Mouse (Mus musculus) 3134 (cell line): Measurements from ENCODE around the gene Sytl5.

Source experiments
- DNase-seq: peaks from one replicate; pipeline ENCODE4 v3.0.0-alpha.2; 2011; ENCODE audit warnings: low spot score; ENCODE audit not compliant: insufficient read length; ENCODE audit errors: extremely low read depth

Sytl5 gene

GRCm38 (mm10) chrX:9885322-9885721 is at the start of gene Sytl5:
Gene Sytl5, plus strand, starts transcription at chrX:9885622.
- no peak for DNase-seq

GRCm38 (mm10) chrX:9846628-9847027 is 38.8 kb upstream of the Sytl5 start, which contains the start of gene Hypm:
Gene Hypm, plus strand, starts transcription at chrX:9846928.
- DNase-seq: no peak

- no peak for DNase-seq
Observed at GRCm38 (mm10) chrX:9849403-9849802, 36.0 kb upstream of the Sytl5 start, which contains the start of gene H2al3. Gene H2al3, plus strand, starts transcription at chrX:9849703.

GRCm38 (mm10) chrX:9861859-9862258 is 23.6 kb upstream of the Sytl5 start:
- no peak for DNase-seq

- no peak for DNase-seq
Observed at GRCm38 (mm10) chrX:9875519-9875918, 9.9 kb upstream of the Sytl5 start.

GRCm38 (mm10) chrX:9909572-9909971 is 24.1 kb downstream of the Sytl5 start:
- no peak for DNase-seq

- no peak for DNase-seq
Observed at GRCm38 (mm10) chrX:9933839-9934238, 48.4 kb downstream of the Sytl5 start.

GRCm38 (mm10) chrX:9984094-9984669 is 98.8 kb downstream of the Sytl5 start:
- no peak for DNase-seq

- DNase-seq: no peak
Observed at GRCm38 (mm10) chrX:10000718-10001117, 115.3 kb downstream of the Sytl5 start.

GRCm38 (mm10) chrX:10005946-10006345 is 120.5 kb downstream of the Sytl5 start:
- peak; percentile 18 for DNase-seq

GRCm38 (mm10) chrX:10007675-10008270 is 122.4 kb downstream of the Sytl5 start:
- no peak for DNase-seq

- DNase-seq: no peak
Observed at GRCm38 (mm10) chrX:10010202-10010601, 124.8 kb downstream of the Sytl5 start.

GRCm38 (mm10) chrX:10034666-10035065 is 149.2 kb downstream of the Sytl5 start:
- no peak for DNase-seq
